Comparison of ENCODE assay signal across 7 mouse cellular contexts in the genomic region with DNA sequence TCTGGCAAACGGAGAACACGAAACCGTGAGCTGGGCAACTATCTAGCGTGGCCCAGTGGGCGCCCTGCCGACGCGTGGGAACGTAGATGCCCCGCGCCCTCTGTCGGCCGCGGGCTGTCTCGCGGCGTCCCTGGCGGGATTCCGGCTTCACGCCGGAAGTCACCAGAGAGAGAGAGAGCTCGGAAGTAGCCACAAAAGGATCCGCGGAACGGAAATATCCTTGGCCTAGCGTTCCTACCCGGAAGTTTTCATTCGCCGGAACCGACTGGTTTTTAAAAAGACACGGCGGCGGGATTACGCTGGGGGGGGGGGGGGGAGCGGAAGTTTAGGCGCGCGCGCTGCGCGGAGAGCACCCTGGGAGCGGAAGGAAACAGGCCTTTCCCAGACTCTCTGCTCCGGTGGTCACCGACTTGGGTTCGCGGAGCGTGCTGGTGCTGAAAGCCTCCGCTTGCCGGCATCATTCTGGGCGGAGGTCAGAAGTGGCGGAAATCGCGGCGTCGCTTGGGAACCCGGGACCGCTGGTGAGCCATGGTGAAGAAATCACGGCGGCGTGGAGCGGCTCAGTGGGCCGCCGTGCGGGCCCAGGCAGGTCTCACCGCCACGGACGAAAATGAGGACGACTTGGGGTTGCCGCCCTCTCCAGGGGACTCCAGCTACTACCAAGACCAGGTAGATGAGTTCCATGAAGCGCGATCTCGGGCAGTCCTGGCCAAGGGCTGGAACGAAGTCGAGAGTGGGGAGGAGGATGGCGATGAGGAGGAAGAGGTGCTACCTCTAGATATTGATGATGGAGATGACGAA. TPM values are rescaled to one million over a fixed set of nuclear protein-coding genes. Genes with fewer than 3 reads are reported as not detected.
DNase-seq lines count a peak whose midpoint lies in the region; ATAC-seq and TF ChIP-seq lines count a peak whose summit lies in the region.

Gene Utp3 (plus strand): TSS at position 377 of the 801 bp plus-strand sequence.

- peak within 1 kb of the TSS; percentile 94 for H3K27ac ChIP-seq in embryonic facial prominence, embryonic 10.5 days (replicated peaks)
- H3K27ac ChIP-seq in intestine, postnatal 0 days (ENCODE audit: low read depth, low read length), result peak within 1 kb of the TSS; percentile 89
- peak within 1 kb of the TSS; percentile 87 for H3K27ac ChIP-seq in midbrain, embryonic 12.5 days (replicated peaks)
- H3K27ac ChIP-seq in small intestine, adult 2 months (ENCODE audit: insufficient read depth, low read depth, low read length), result peak within 1 kb of the TSS; percentile 84

- TF ChIP-seq CTCF in intestine, postnatal 0 days (IDR thresholded peaks at IDR 0.05; ENCODE audit: low read depth), result peak; percentile 94
- TF ChIP-seq CTCF in small intestine, adult 2 months (IDR thresholded peaks at IDR 0.05; ENCODE audit: extremely low read depth, insufficient read length, insufficient replicate concordance, low read depth, low read length), result peak; percentile 85

- under 1% methylated on average over 76 of the region's 76 CpGs for WGBS in embryonic facial prominence, embryonic 10.5 days
- under 1% methylated on average over 69 of the region's 76 CpGs for WGBS in intestine, postnatal 0 days
- under 1% methylated on average over 73 of the region's 76 CpGs for WGBS in midbrain, embryonic 12.5 days
- under 1% methylated on average over 76 of the region's 76 CpGs for WGBS in small intestine, adult 2 months

- TF ChIP-seq POLR2A in small intestine, adult 2 months (IDR thresholded peaks at IDR 0.05; ENCODE audit: low read depth, low read length), result peak; percentile 45

- intact Hi-C loops in left cerebral cortex, postnatal 4 days (cut with DNase I), result no loop called here

- H3K4me2 ChIP-seq in intestine, postnatal 0 days (replicated peaks; ENCODE audit: low read depth), result peak within 1 kb of the TSS; percentile 80
- peak within 1 kb of the TSS; percentile 98 for H3K4me2 ChIP-seq in midbrain, embryonic 12.5 days (replicated peaks)

- H3K9ac ChIP-seq in intestine, postnatal 0 days (ENCODE audit: low read depth, low read length), result peak within 1 kb of the TSS; percentile 83
- H3K9ac ChIP-seq in midbrain, embryonic 12.5 days (replicated peaks), result peak within 1 kb of the TSS; percentile 90

- ATAC-seq in intestine, postnatal 0 days, result peak; percentile 97
- peak; percentile 96 for ATAC-seq in midbrain, embryonic 12.5 days (ENCODE audit: low FRiP score, low read depth)

- H3K4me1 ChIP-seq in embryonic facial prominence, embryonic 10.5 days, result peaks cover 17% of the 10 kb centered on the region
- 0 out of 2 replicates have a peak, but pooled peaks cover 13% of the 10 kb centered on the region for H3K4me1 ChIP-seq in intestine, postnatal 0 days (replicated peaks; ENCODE audit: control insufficient read depth, insufficient read depth, low read length)
- peaks cover 21% of the 10 kb centered on the region for H3K4me1 ChIP-seq in midbrain, embryonic 12.5 days
- H3K4me1 ChIP-seq in small intestine, adult 2 months (ENCODE audit: control insufficient read depth, insufficient read depth, insufficient read length, low read length), result peaks cover 2% of the 10 kb centered on the region; the same call in 1 of the 2 replicates

- H3K36me3 ChIP-seq in embryonic facial prominence, embryonic 10.5 days (replicated peaks), result peaks cover 28% of the 10 kb centered on the region
- no peaks in the 10 kb centered on the region for H3K36me3 ChIP-seq in intestine, postnatal 0 days (ENCODE audit: control insufficient read depth, insufficient read depth)
- 0 out of 2 replicates have a peak, but pooled peaks cover 5% of the 10 kb centered on the region for H3K36me3 ChIP-seq in midbrain, embryonic 12.5 days
- H3K36me3 ChIP-seq in small intestine, adult 2 months (ENCODE audit: control insufficient read depth, insufficient read depth, low read length), result no peaks in the 10 kb centered on the region

- H3K4me3 ChIP-seq in embryonic facial prominence, embryonic 10.5 days, result peak within 1 kb of the TSS; percentile 91
- peak within 1 kb of the TSS; percentile 81 for H3K4me3 ChIP-seq in intestine, postnatal 0 days (ENCODE audit: low read depth, low read length)
- peak within 1 kb of the TSS; percentile 85 for H3K4me3 ChIP-seq in midbrain, embryonic 12.5 days
- peak within 1 kb of the TSS; percentile 90 for H3K4me3 ChIP-seq in small intestine, adult 2 months (ENCODE audit: low read depth, low read length)

- H3K27me3 ChIP-seq in embryonic facial prominence, embryonic 10.5 days (replicated peaks; ENCODE audit: low read depth, poor library complexity, severe bottlenecking), result no peaks in the 10 kb centered on the region
- H3K27me3 ChIP-seq in intestine, postnatal 0 days (replicated peaks; ENCODE audit: control insufficient read depth, insufficient read depth, low read length), result no peaks in the 10 kb centered on the region
- H3K27me3 ChIP-seq in midbrain, embryonic 12.5 days, result no peaks in the 10 kb centered on the region
- H3K27me3 ChIP-seq in small intestine, adult 2 months (ENCODE audit: control insufficient read depth, insufficient read depth, low read length), result no peaks in the 10 kb centered on the region

- DNase-seq in adrenal gland, postnatal 10 days, result peak; percentile 96
- peak; percentile 95 for DNase-seq in embryonic facial prominence, embryonic 10.5 days (ENCODE audit: low spot score)
- DNase-seq in gonadal fat pad, adult 2 months (ENCODE audit: low read depth), result peak; percentile 87
- peak; percentile 95 for DNase-seq in left cerebral cortex, postnatal 4 days

- H3K9me3 ChIP-seq in embryonic facial prominence, embryonic 10.5 days, result no peaks in the 10 kb centered on the region
- H3K9me3 ChIP-seq in intestine, postnatal 0 days (ENCODE audit: control insufficient read depth), result no peaks in the 10 kb centered on the region
- H3K9me3 ChIP-seq in midbrain, embryonic 12.5 days, result no peaks in the 10 kb centered on the region

RNA-seq across cellular contexts. Expression of gene Utp3, which starts in this region (rescaled TPM):
- total RNA-seq in adrenal gland, postnatal 10 days (2021), result 10 to 100 TPM; 30.5 to 31.9 TPM
- polyA plus RNA-seq in embryonic facial prominence, embryonic 10.5 days (2016; fragmentation: Nextera tagmentation; extraction: Ambion mirVana), result 87.5 and 88.2 TPM in 2 replicates
- polyA plus RNA-seq in gonadal fat pad, adult 2 months (2012; rRNA removed), result 9.4 and 12.9 TPM in 2 replicates
- polyA plus RNA-seq in intestine, postnatal 0 days (2015; fragmentation: Nextera tagmentation; extraction: Ambion mirVana), result 27.8 and 31.1 TPM in 2 replicates
- 10 to 100 TPM; 29.2 to 29.7 TPM for total RNA-seq in left cerebral cortex, postnatal 4 days (2021)
- polyA plus RNA-seq in midbrain, embryonic 12.5 days (2016; fragmentation: Nextera tagmentation; extraction: Ambion mirVana), result 58.2 and 59.1 TPM in 2 replicates
- polyA plus RNA-seq in small intestine, adult 2 months (2012; rRNA removed), result 4.2 and 6.6 TPM in 2 replicates

Comparison
In these comparisons a context has a peak if more than half of its experiments do, and no peak if none do; other contexts are left out.
1. Peak in every context shown above with its lines: DNase-seq, ATAC-seq, H3K4me3 ChIP-seq and H3K27ac ChIP-seq.